Mouse (Mus musculus): ENCODE results near the gene Nhlrc2.

Gene Nhlrc2

DNA sequence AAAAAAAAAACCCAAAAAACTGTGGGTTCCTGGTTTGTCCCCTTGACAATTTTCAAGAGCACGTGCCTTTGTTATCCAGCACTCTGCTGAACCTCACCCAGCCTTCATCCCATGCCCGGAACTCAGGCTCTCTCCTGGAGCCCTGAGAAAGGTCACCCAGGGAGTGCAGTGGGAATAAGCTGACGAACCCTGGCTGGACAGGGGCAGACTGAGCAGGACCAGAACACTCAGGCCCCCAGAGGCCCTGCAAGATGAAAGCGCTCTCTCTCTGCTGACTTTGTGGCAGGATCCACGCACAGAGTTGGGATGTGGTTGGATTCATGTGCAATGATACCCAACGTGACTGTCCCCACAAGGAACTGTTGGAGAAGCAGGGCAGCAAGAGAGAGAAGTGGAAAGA lies 81.6 kb downstream of the Nhlrc2 start:
- DNase-seq, result no peak

DNA sequence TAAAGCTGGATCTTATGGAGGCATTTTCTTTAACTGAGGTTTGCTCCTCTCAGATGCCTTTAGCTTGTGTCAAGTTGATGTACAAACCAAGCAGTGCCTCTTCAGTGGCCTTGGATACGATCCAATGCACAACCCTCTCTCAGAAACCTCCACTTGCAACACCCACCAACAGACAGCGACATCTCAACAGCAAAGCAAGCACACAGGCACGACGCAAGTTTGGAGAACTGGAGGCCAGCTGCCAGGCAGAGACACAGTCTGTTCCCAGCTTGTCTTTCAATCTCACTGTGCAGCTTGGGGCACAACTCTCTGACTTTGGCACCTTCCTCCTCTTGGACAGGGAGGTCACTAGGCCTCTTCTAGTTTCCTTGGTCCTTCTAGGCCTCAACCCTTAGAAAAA lies 83.0 kb downstream of the Nhlrc2 start:
- no peak for DNase-seq

DNA sequence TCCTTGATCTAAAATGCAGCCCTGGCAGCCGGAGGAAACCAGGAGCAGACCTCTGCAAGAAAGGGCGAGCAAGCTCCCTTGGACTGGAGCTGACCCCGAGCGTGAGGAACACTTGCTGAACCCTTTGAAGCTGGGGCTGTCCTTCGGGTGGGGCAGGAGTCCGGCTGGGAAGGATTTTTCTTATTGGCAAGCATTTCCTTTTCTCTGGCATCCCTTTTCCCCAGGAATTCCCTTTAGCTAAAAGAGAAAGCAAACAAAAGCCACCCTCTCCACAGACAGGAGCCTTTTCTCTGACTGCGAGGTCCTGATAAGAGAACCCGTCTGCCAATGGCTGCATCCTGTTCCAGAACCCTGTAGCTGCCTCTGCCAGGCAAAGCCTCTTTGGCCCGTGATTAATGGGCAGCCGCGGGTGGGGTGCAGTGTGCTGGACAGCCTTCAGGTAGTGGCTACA lies 83.4 kb downstream of the Nhlrc2 start:
- DNase-seq, result no peak

DNA sequence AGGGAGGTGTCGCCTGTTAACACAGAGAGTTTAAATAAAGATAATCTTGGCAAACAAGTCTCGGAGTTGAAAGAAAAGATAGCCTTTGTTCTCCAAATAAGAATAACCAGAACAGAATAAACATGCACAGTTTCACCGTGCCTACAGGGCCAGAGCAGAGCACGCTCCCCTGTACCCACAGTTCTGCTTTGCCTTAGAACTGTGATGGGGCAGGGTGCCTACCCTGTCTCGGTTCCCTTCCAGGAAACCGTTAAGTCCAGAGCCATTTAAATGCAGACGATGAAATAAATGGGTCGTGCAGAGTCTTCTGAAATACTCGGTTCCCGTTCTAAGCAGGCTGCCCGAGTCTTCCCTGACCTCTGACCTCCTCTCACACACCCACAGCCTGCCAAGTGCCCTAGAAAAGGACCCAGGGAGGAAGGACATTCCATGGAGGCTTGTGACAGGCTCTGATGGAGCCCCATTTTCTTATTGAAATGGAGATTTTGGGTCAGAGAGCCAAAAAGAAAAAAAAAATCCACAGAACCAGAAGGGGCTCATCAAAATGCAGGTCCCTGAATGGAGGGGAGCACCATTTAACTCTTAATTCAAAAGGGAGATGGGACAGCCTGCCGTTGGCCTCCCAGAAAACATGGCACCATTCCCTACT lies 89.1 kb downstream of the Nhlrc2 start:
- DNase-seq, result peak; percentile 10

DNA sequence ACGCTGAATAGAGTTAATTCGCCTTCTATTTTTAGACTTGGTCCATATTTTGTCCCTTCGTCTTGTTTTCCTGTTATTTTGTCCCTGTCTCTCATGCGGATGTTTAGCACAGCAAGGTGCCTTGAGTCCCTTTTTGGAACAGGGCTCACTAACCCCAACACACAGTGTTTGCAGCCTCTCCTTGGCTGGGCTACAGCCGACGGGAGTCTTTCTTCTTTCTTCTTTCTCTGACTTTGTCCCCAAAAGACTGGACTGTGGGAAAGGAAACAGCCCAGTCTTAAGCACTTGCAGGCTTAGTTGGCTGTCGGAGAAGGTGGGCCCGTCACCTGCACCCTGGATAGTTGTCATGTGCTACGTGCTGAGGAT lies 89.6 kb downstream of the Nhlrc2 start:
- DNase-seq, result no peak

DNA sequence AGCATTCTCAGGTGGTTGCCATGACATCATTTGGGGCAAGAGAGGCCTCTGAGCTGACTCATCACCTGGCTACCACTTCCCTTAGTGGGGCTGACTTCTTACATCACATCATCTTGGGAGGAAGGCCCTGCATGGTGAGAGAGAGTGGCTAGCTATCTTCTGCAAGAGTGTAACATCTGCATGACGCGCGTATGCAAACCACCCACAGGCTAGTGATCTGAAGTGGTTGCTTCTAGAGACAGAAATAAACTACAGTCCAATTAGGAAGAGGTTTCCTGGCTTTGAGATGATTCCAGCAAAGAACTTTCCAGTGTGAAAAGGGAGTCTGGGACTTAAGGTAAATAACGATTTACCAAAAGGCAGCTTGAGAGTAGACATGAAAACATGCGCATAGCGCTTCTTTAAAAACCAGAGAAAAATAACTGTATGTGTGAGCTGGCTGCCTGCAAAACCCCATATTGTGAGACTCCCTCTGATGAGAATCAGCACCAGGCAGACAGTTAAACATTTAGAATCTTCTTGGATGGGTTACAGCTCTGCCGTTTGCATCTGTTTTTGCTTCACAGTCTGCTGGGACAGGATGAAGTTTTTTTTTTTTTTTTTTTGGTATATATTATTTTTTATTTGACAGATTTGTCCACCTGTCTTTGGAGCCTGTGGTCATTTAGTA lies 99.5 kb downstream of the Nhlrc2 start:
- no peak for DNase-seq

DNA sequence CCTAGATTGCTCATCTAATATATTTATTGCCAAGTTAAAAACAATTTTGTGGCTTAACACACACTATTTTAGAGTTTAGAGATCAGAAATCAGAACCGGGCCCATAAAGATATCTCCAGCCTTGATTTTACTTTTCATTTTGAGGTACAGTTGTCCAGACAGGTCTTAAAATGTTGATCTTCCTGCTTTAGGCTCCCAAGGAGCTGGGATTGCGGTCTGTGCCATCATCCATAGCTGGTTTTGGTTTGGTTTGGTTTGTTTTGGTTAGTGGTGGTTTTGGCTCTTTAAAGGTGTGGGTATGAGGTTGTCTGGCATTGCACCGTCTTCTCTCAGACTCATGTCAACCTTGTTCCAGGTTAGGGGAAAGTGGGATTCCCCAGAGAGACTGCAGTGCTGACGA lies 103.2 kb downstream of the Nhlrc2 start:
- no peak for DNase-seq

DNA sequence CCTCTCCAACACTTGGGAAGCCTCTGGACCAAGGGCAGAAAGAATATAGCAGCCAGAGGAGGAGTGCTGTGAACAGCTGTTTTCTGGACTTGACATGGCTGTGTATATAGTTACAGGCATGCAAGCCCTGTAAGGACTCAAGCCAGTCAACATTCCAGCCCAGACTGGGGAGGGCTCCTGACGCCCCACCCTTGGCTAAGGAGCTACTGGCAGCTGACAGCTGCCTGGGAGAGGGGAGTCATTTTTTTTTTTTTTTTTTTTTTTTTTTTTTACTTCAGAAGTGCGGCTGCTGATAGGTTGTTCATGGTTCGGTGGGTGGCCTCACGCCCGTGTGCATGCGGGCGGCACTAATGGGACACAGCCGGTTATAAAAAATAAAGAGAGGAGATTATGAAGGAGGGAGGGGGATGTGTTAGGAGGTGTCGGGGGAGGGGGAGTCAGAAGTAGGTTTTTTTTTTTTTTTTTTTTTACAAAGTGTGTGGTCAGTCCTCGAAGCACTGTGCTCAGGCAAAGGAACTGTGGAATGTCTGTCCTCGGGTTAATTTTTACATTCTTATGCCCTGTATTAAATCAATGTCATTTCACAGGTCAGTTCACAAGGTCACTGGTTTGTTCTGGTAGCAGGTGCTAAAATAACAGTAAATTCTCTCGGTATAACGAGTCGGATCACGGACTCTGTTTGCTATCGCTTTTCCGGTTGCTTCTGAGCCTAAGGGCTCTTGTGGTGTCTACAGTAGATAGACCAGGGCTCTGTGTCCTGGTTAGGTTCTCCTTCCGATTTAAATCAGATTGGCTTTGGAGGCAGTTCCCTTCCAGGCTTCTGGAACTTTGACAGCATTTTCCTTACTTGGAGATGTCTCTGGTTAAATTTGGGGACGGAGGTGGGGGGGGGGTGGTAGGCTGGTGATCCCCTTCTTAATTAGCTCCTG lies 104.2 kb downstream of the Nhlrc2 start:
- DNase-seq, result no peak
